Mouse (Mus musculus) hindbrain, embryonic 16.5 days (tissue): ENCODE measurements at regions not wholly inside any gene's neighbourhood (a gene's known extent, or its start where the extent isn't known, plus 50 kb on each side); places are given as distances from the start of the nearest gene placed in this dataset.
"Not testable (repeated sequence)": the region's sequence is repeated elsewhere in the genome, so short reads cannot be mapped to it uniquely, and the experiment has no call there.

Experiments used
- ATAC-seq: fragments of 200-750 bp; cut with Nextera tagmentation; 2 replicates; pipeline ENCODE4 v1.8.0; 2017; ENCODE audit warnings: moderate TSS enrichment, moderate library complexity
- H3K27ac ChIP-seq: fragments of 300-500 bp; sonication (generic); 2 replicates; pipeline ENCODE4 v1.5.1; 2014; ENCODE audit warnings: low read depth, mild to moderate bottlenecking, control low read depth, low read length, moderate library complexity
- H3K27me3 ChIP-seq: fragments of 300-500 bp; sonication (generic); replicated peaks from 2 replicates; pipeline ENCODE4 v1.6.1; 2014; ENCODE audit warnings: low read length; ENCODE audit not compliant: control insufficient read depth, insufficient read depth
- H3K36me3 ChIP-seq: fragments of 300-500 bp; sonication (generic); 2 replicates; pipeline ENCODE4 v1.6.1; 2014; ENCODE audit warnings: mild to moderate bottlenecking, low read length, moderate library complexity, mixed read lengths; ENCODE audit not compliant: control insufficient read depth, insufficient read depth
- H3K4me1 ChIP-seq: fragments of 300-500 bp; sonication (generic); 2 replicates; pipeline ENCODE4 v1.6.1; 2014; ENCODE audit warnings: low read depth, low read length; ENCODE audit not compliant: control insufficient read depth, insufficient read depth
- H3K4me2 ChIP-seq: fragments of 300-500 bp; sonication (generic); 2 replicates; pipeline ENCODE4 v1.6.1; 2014; ENCODE audit warnings: mild to moderate bottlenecking, low read length, control low read depth, moderate library complexity
- H3K4me3 ChIP-seq: fragments of 300-500 bp; sonication (generic); 2 replicates; pipeline ENCODE4 v1.5.1; 2014; ENCODE audit warnings: mild to moderate bottlenecking, low read length, control low read depth, moderate library complexity
- H3K9ac ChIP-seq: fragments of 300-500 bp; sonication (generic); 2 replicates; pipeline ENCODE4 v1.6.1; 2014; ENCODE audit warnings: low read depth, mild to moderate bottlenecking, control low read depth, low read length, moderate library complexity
- H3K9me3 ChIP-seq: fragments of 300-500 bp; sonication (generic); 2 replicates; pipeline ENCODE4 v1.6.1; 2014; ENCODE audit warnings: mild to moderate bottlenecking, low read length, moderate library complexity; ENCODE audit not compliant: control insufficient read depth
- WGBS: fragments of 180-500 bp; shearing (Covaris S2); extraction: QIAGEN DNeasy Blood & Tissue Kit; methylation state at CpG from one replicate; pipeline ENCODE4 v1.1.7; 2014; 5-methylcytosine and 5-hydroxymethylcytosine counted together

DNA sequence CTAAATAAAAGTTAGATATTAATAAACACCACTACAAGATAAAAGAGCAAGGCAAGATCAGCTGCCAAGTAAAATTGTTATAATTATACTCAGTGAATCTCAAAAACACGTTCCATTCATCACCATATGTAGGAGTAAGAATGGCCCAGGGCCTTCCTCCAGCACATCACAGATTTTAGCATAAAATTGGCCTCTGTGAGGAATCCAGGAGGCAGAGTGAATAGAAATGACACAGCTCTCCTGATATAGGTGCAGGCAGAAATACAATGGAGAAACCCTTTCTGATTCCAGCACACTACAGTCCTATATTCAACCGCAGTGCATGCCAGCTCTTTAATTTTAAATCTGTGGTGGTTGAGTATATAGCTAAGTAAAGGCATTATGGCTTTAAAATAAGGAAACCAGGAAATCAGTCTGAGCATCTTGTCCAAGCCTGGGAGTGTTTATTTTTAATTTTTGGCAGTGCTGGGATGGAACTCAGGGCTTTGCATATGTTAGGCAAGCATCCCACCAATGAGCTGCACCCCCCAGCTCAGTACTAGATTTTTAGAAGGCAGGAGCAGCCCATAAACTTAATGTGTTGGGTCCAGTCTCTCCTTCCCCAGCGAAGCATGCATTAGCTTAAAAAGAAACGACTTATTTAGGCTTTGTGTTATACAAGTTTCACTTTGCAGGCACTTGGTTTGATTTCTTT, 158.3 kb upstream of the Ptprz1 start:
- no peak overlapping the region for H3K27ac ChIP-seq
- no peaks in the 10 kb centered on the region for H3K9me3 ChIP-seq
- H3K9ac ChIP-seq, result no peak overlapping the region
- H3K4me3 ChIP-seq, result no peak overlapping the region
- WGBS, result 80% methylated on average over 4 of the region's 4 CpGs
- no peaks in the 10 kb centered on the region for H3K36me3 ChIP-seq
- H3K4me1 ChIP-seq, result peaks cover 6% of the 10 kb centered on the region
- H3K27me3 ChIP-seq, result no peaks in the 10 kb centered on the region
- no peak; the same call in 1 of the 2 replicates for ATAC-seq
- no peak overlapping the region for H3K4me2 ChIP-seq

DNA sequence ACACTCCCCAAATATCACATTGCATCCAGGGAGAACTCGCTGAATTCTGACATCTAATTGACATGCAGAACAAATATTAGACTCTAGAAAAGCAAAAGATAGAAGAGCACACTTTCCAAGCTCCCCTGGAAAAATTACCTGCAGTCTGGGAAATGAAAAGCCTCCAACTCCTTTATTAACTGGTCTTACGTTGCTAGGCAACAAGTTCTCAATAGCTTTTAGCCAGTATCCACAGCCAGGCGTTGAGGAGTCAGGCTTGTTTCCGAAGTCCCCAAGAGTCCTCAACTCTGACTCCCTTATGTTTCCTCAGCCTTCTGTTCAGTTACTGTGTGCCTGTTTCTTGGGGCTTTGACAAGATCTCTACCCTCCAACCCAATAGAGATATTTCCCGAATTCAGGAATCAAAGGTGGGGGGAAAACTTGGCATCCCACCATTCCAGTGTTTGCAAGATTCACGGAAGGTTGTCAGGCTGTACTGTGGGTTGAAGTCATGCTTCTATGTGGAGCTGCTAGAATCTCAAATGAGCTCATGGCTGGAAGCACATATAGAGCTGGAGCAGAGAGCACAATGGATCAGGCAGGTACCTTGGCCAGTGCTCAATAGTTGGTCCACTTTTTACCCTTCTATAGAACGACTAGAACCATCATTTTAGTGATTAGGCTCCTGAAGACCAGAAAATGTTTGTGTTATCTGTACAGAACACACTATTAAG, 159.0 kb upstream of the Ptprz1 start:
- Histone ChIP-seq H3K27ac (peak overlapping the region; percentile 52; the same call in 1 of the 2 replicates), H3K36me3 (no peaks in the 10 kb centered on the region), H3K4me3 (no peak overlapping the region), H3K27me3 (no peaks in the 10 kb centered on the region), H3K9me3 (no peaks in the 10 kb centered on the region), H3K9ac (no peak overlapping the region), H3K4me2 (peak overlapping the region; percentile 8; the same call in 1 of the 2 replicates), H3K4me1 (peaks cover 6% of the 10 kb centered on the region)
- WGBS, result 45% methylated on average over 7 of the region's 7 CpGs
- ATAC-seq, result peak; percentile 94

DNA sequence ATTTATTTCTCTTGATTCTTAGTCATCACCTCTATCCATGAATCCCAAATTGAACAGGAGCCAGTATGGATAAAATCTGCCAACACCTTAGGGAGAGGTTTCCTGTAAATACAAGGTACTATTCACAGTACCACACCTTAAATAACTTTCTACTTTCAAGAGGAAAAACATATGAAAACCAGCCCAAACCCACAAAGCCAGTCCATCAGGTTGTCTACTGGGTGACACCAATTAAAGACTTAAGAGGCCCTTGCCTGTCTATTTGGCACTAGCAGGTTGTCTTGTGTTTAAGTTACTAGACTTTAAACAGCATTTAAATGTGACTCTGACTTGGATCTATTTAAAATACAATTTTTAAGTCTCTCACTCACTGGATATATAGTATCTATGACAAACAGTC, 177.1 kb upstream of the Ptprz1 start:
- Histone ChIP-seq H3K4me2 (no peak overlapping the region), H3K27me3 (no peaks in the 10 kb centered on the region), H3K9ac (no peak overlapping the region), H3K9me3 (no peaks in the 10 kb centered on the region), H3K27ac (no peak overlapping the region), H3K36me3 (no peaks in the 10 kb centered on the region), H3K4me1 (no peaks in the 10 kb centered on the region), H3K4me3 (no peak overlapping the region)
- no peak for ATAC-seq

DNA sequence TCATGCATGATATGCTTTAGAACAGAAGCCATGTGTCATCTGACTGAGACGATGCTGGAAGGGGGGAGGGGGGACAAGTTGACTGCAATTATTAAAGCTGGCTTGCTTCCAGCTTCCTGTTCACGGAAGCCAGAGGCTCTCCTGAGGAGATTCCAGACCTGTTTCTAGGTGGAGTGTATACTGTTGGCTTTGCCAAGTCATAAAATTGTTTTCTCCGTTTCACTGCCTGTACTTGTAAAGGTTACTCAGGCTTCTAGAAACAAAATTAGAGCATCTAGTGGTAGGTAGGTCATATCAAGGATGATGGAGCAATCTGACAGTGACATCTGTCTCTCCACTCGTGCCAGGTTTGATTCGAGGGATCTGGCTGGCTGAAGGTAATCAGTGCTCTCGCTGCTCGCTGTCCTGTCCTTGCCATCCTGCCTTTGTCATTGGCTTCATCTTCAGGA, 186.6 kb upstream of the Ptprz1 start:
- H3K27ac ChIP-seq, result no peak overlapping the region
- ATAC-seq, result peak; percentile 91
- H3K9ac ChIP-seq, result no peak overlapping the region
- H3K4me1 ChIP-seq, result peaks cover 3% of the 10 kb centered on the region; the same call in 1 of the 2 replicates
- H3K4me2 ChIP-seq, result peak overlapping the region; percentile 15; the same call in 1 of the 2 replicates
- H3K36me3 ChIP-seq, result no peaks in the 10 kb centered on the region
- H3K27me3 ChIP-seq, result no peaks in the 10 kb centered on the region
- H3K9me3 ChIP-seq, result no peaks in the 10 kb centered on the region; the same call in 1 of the 2 replicates
- WGBS, result 42% methylated on average over 7 of the region's 7 CpGs
- H3K4me3 ChIP-seq, result no peak overlapping the region

DNA sequence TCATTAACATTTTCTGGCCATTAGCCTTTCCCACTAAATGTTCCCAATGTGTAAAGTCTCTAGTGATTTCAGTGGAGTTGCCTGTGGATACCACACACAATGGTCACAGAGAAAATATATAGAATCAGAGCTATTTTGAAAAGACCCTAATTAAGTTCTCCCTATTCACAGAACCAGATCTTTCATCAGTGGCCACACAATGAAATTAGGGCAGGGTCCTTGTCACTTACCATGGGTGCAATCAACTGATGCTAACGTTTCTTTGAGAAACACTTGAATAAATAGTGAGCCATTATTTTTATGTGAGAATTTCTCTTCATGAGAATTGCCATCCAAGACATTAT, 200.7 kb upstream of the Ptprz1 start:
- H3K4me3 ChIP-seq, result no peak overlapping the region
- no peak for ATAC-seq
- no peak overlapping the region for H3K27ac ChIP-seq
- H3K4me1 ChIP-seq, result no peaks in the 10 kb centered on the region
- no peaks in the 10 kb centered on the region for H3K9me3 ChIP-seq
- no peak overlapping the region for H3K9ac ChIP-seq
- no peaks in the 10 kb centered on the region for H3K27me3 ChIP-seq
- WGBS, result 19% methylated on average over 1 of the region's 1 CpGs
- no peak overlapping the region for H3K4me2 ChIP-seq
- no peaks in the 10 kb centered on the region for H3K36me3 ChIP-seq

DNA sequence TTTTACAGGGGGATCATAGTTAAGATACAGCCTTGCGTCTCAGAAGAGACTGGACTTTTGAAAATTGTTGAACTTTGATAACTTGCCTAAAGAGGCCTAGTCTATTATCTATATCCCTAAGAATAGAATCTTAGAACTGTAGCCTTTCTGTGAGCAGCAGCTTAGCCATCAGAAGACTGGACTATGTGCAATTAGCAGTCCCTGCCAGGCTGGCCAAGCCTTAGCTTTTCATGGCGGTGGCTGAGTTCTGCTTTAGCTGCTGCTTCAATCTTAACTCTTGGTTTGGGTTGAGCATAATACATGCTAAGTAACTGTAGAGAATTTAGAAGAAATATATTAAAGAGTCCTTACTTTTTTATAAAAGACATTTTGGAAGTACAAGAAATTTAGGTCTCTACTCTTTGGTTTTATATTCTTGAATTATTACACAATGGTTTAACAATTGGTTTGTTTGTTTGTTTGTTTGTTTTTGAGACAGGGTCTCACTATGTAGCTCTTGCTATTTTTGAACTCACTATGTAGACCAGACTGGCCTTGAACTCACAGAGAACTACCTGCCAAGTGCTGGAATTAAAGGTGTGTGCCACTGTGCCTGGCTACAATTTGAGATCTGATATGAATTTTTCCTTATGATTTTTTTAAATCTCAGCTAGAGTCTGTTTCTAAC, 201.2 kb upstream of the Ptprz1 start:
- WGBS, result 64% methylated on average over 2 of the region's 2 CpGs
- Histone ChIP-seq H3K4me3 (no peak overlapping the region), H3K4me2 (no peak overlapping the region), H3K9ac (no peak overlapping the region), H3K36me3 (no peaks in the 10 kb centered on the region), H3K27ac (no peak overlapping the region), H3K9me3 (no peaks in the 10 kb centered on the region), H3K27me3 (no peaks in the 10 kb centered on the region), H3K4me1 (no peaks in the 10 kb centered on the region)
- ATAC-seq, result no peak

DNA sequence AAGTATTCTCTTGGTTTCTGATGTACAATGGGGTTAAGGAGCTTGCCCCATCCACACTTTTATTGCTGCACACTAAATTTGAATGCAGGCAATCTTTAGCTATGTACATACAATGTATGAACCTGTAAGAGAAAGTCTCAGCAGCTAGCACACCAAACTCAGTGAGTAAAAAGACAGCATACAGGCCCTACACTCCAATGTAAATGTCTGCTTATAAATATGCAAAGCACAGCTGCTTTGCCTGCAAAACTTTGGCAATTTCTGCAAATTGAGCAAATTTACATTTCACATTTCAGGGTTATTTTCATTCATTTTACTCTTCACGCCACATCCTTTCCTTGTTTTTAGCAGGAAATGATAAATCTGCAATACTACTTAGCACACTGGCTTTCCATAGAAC, 203.8 kb upstream of the Ptprz1 start:
- H3K4me3 ChIP-seq, result no peak overlapping the region
- H3K4me2 ChIP-seq, result no peak overlapping the region
- H3K4me1 ChIP-seq, result no peaks in the 10 kb centered on the region
- H3K36me3 ChIP-seq, result no peaks in the 10 kb centered on the region
- ATAC-seq, result no peak
- no peaks in the 10 kb centered on the region for H3K9me3 ChIP-seq
- no peak overlapping the region for H3K9ac ChIP-seq
- H3K27ac ChIP-seq, result no peak overlapping the region
- H3K27me3 ChIP-seq, result no peaks in the 10 kb centered on the region
- 53% methylated on average over 1 of the region's 1 CpGs for WGBS

DNA sequence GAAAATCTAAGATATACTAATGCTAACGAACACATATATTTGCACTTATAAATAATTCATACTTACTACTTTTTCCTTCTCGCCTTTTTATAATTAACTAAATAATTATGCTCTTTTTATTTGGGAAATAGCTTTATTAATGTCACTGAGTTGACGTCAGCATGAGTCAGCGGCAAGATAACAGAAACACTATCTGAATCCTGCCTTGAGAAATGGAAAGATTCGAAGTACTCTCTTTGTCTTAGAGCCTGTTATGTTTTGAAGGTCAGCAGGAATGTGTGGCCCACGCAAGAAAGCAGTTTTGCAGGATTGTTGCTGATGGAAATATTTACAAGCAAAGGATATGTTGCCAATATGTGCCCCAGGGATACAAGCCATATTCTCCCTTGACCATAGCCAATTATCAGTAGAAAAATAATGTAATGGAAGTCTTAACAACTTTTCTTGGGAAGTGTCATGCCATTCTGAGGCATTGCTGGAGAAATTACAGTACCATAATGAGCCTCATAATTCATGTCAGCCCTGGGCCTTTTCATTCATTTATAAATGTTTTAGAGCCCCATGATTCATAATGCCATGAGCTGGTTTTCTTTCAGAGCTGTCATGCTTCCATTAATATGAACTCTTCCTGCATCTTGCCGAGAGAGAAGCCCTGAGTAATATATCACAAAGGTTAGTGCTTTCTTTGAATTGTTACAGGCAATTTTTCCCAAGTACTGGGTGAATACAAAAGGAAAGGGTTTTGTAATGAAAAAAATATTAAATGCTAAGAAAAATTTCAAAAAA, 206.9 kb upstream of the Ptprz1 start:
- H3K4me3 ChIP-seq, result no peak overlapping the region
- H3K4me1 ChIP-seq, result no peaks in the 10 kb centered on the region
- no peaks in the 10 kb centered on the region for H3K9me3 ChIP-seq
- no peak overlapping the region for H3K9ac ChIP-seq
- ATAC-seq, result peak; percentile 61; the same call in 1 of the 2 replicates
- H3K27me3 ChIP-seq, result no peaks in the 10 kb centered on the region
- no peak overlapping the region for H3K4me2 ChIP-seq
- H3K36me3 ChIP-seq, result no peaks in the 10 kb centered on the region
- 78% methylated on average over 7 of the region's 7 CpGs for WGBS
- no peak overlapping the region for H3K27ac ChIP-seq

DNA sequence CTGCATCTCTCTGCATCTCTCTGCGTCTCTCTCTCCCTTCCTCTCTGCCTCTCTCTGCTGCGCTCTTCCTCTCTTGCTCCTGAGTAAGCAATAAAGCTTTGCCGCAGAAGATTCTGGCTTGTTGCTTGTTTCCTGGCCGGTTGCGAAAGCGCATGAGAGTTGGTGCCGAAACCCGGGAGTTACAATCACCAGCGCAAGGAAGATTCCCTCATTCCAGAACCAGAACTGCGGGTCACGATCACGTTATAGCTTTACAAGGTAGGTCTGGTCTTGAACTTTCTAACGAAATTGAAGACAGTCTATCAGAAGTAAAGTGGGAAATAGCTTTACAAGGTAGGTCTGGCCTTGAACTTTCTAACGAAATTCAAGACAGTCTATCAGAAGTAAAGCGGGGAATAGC, 217.9 kb upstream of the Ptprz1 start:
- not testable (repeated sequence) for H3K4me1 ChIP-seq, H3K9me3 ChIP-seq

More for the DNA sequence above, 217.9 kb upstream of the Ptprz1 start:
- ATAC-seq, H3K9ac ChIP-seq, H3K4me2 ChIP-seq, H3K4me3 ChIP-seq, H3K36me3 ChIP-seq, H3K27ac ChIP-seq, H3K27me3 ChIP-seq: not testable (repeated sequence)
- 96% methylated on average over 14 of the region's 15 CpGs for WGBS
